Mouse (Mus musculus) forebrain, embryonic 10.5 days (tissue): ENCODE measurements around the gene Kcnip1. TPM values are rescaled to one million over a fixed set of nuclear protein-coding genes. Genes with fewer than 3 reads are reported as not detected.

ENCODE experiments used
- DNase-seq: peaks from one replicate; pipeline ENCODE4 v3.0.0-alpha.2; 2017; ENCODE audit warnings: low spot score; ENCODE audit errors: extremely low spot score
- H3K27ac ChIP-seq: fragments of 300-500 bp; sonication (generic); 2 replicates; pipeline ENCODE4 v1.5.1; 2016; ENCODE audit warnings: mild to moderate bottlenecking
- H3K27me3 ChIP-seq: fragments of 300-500 bp; sonication (generic); 2 replicates; pipeline ENCODE4 v1.6.1; 2016; ENCODE audit warnings: mild to moderate bottlenecking; ENCODE audit not compliant: poor library complexity, severe bottlenecking
- H3K36me3 ChIP-seq: fragments of 300-500 bp; sonication (generic); replicated peaks from 2 replicates; pipeline ENCODE4 v1.6.1; 2016; ENCODE audit warnings: mild to moderate bottlenecking, moderate library complexity
- H3K4me1 ChIP-seq: fragments of 300-500 bp; sonication (generic); 2 replicates; pipeline ENCODE4 v1.6.1; 2016
- H3K4me3 ChIP-seq: fragments of 300-500 bp; sonication (generic); 2 replicates; pipeline ENCODE4 v1.5.1; 2016; ENCODE audit warnings: mild to moderate bottlenecking, moderate library complexity
- H3K9me3 ChIP-seq: fragments of 300-500 bp; sonication (generic); 2 replicates; pipeline ENCODE4 v1.6.1; 2016; ENCODE audit warnings: mild to moderate bottlenecking, moderate library complexity
- WGBS: fragments of 180-500 bp; shearing (Covaris S2); methylation state at CpG from one replicate; pipeline ENCODE4 v1.1.7; 2016; 5-methylcytosine and 5-hydroxymethylcytosine counted together
- polyA plus RNA-seq: library from polyadenylated mRNA; unstranded; fragments of >200 nt; fragmentation: Nextera tagmentation; extraction: Ambion mirVana; gene quantifications from 2 replicates; pipeline ENCODE4 v1.2.1, GENCODE M21; 2016

Gene Kcnip1
- polyA plus RNA-seq, 1 experiment from 2014 or later = 3.7 TPM

GRCm38 (mm10) chr11:33951155-33951554 is 41.8 kb downstream of the Kcnip1 start:
- DNase-seq = peak; percentile 20
- H3K36me3 ChIP-seq = no peaks in the 10 kb centered on the region
- 32% methylated on average over 5 of the region's 5 CpGs for WGBS
- peaks cover 13% of the 10 kb centered on the region for H3K4me1 ChIP-seq
- H3K9me3 ChIP-seq = no peaks in the 10 kb centered on the region
- H3K27me3 ChIP-seq = no peaks in the 10 kb centered on the region
- H3K27ac ChIP-seq = peak overlapping the region; percentile 66
- H3K4me3 ChIP-seq = no peak overlapping the region

GRCm38 (mm10) chr11:33946501-33946900 is 46.5 kb downstream of the Kcnip1 start:
- WGBS = 89% methylated on average over 4 of the region's 4 CpGs
- Histone ChIP-seq H3K9me3 (no peaks in the 10 kb centered on the region), H3K4me1 (peaks cover 7% of the 10 kb centered on the region), H3K27ac (no peak overlapping the region), H3K27me3 (no peaks in the 10 kb centered on the region), H3K36me3 (no peaks in the 10 kb centered on the region), H3K4me3 (no peak overlapping the region)
- no peak for DNase-seq

GRCm38 (mm10) chr11:33944786-33945328 is 48.1 kb downstream of the Kcnip1 start:
- Histone ChIP-seq H3K4me3 (no peak overlapping the region), H3K27ac (no peak overlapping the region), H3K9me3 (no peaks in the 10 kb centered on the region), H3K27me3 (no peaks in the 10 kb centered on the region), H3K36me3 (no peaks in the 10 kb centered on the region), H3K4me1 (0 out of 2 replicates have a peak, but pooled peaks cover 4% of the 10 kb centered on the region)
- no peak for DNase-seq
- 90% methylated on average over 9 of the region's 9 CpGs for WGBS

- 0 out of 2 replicates have a peak, but pooled peaks cover 4% of the 10 kb centered on the region for H3K4me1 ChIP-seq
- no peaks in the 10 kb centered on the region for H3K36me3 ChIP-seq
- H3K27ac ChIP-seq = no peak overlapping the region
- H3K9me3 ChIP-seq = no peaks in the 10 kb centered on the region
- H3K4me3 ChIP-seq = no peak overlapping the region
- WGBS = 74% methylated on average over 4 of the region's 4 CpGs
- peak; percentile 27 for DNase-seq
- no peaks in the 10 kb centered on the region for H3K27me3 ChIP-seq
Observed at GRCm38 (mm10) chr11:33944067-33944785, 48.7 kb downstream of the Kcnip1 start.

GRCm38 (mm10) chr11:33943565-33943964 is 49.4 kb downstream of the Kcnip1 start:
- H3K27ac ChIP-seq = no peak overlapping the region
- no peaks in the 10 kb centered on the region for H3K27me3 ChIP-seq
- peaks cover 10% of the 10 kb centered on the region for H3K4me1 ChIP-seq
- no peak overlapping the region for H3K4me3 ChIP-seq
- no peaks in the 10 kb centered on the region for H3K36me3 ChIP-seq
- H3K9me3 ChIP-seq = no peaks in the 10 kb centered on the region
- no peak for DNase-seq
- WGBS = 76% methylated on average over 1 of the region's 1 CpGs

GRCm38 (mm10) chr11:33939456-33940113 is 53.4 kb downstream of the Kcnip1 start:
- no peak overlapping the region for H3K4me3 ChIP-seq
- no peak for DNase-seq
- H3K27me3 ChIP-seq = no peaks in the 10 kb centered on the region
- H3K27ac ChIP-seq = no peak overlapping the region
- WGBS = 88% methylated on average over 4 of the region's 4 CpGs
- H3K36me3 ChIP-seq = no peaks in the 10 kb centered on the region
- H3K9me3 ChIP-seq = no peaks in the 10 kb centered on the region
- H3K4me1 ChIP-seq = peaks cover 16% of the 10 kb centered on the region

- H3K4me3 ChIP-seq = no peak overlapping the region
- H3K4me1 ChIP-seq = peaks cover 16% of the 10 kb centered on the region
- H3K27me3 ChIP-seq = no peaks in the 10 kb centered on the region
- H3K27ac ChIP-seq = no peak overlapping the region
- DNase-seq = no peak
- no peaks in the 10 kb centered on the region for H3K36me3 ChIP-seq
- no peaks in the 10 kb centered on the region for H3K9me3 ChIP-seq
- 50% methylated on average over 7 of the region's 7 CpGs for WGBS
Observed at GRCm38 (mm10) chr11:33938561-33939274, 54.2 kb downstream of the Kcnip1 start.

GRCm38 (mm10) chr11:33937641-33938040 is 55.3 kb downstream of the Kcnip1 start:
- no peak for DNase-seq
- no peaks in the 10 kb centered on the region for H3K27me3 ChIP-seq
- no peak overlapping the region for H3K27ac ChIP-seq
- no peak overlapping the region for H3K4me3 ChIP-seq
- WGBS = 90% methylated on average over 8 of the region's 8 CpGs
- no peaks in the 10 kb centered on the region for H3K9me3 ChIP-seq
- H3K4me1 ChIP-seq = peaks cover 18% of the 10 kb centered on the region
- no peaks in the 10 kb centered on the region for H3K36me3 ChIP-seq

GRCm38 (mm10) chr11:33934286-33934685 is 58.7 kb downstream of the Kcnip1 start:
- Histone ChIP-seq H3K9me3 (no peaks in the 10 kb centered on the region), H3K27me3 (no peaks in the 10 kb centered on the region), H3K4me1 (peaks cover 29% of the 10 kb centered on the region), H3K4me3 (no peak overlapping the region), H3K27ac (no peak overlapping the region), H3K36me3 (no peaks in the 10 kb centered on the region)
- no peak for DNase-seq
- WGBS = 64% methylated on average over 9 of the region's 9 CpGs

GRCm38 (mm10) chr11:33932386-33933111 is 60.4 kb downstream of the Kcnip1 start:
- H3K27me3 ChIP-seq = 0 out of 2 replicates have a peak, but pooled peaks cover 4% of the 10 kb centered on the region
- 80% methylated on average over 18 of the region's 18 CpGs for WGBS
- no peaks in the 10 kb centered on the region for H3K9me3 ChIP-seq
- no peaks in the 10 kb centered on the region for H3K36me3 ChIP-seq
- peaks cover 24% of the 10 kb centered on the region for H3K4me1 ChIP-seq
- no peak overlapping the region for H3K4me3 ChIP-seq
- DNase-seq = no peak
- 0 out of 2 replicates have a peak overlapping the region, but pooled peaks have one; percentile 15 for H3K27ac ChIP-seq

GRCm38 (mm10) chr11:33931836-33932385 is 61.0 kb downstream of the Kcnip1 start:
- 10% methylated on average over 10 of the region's 10 CpGs for WGBS
- H3K27ac ChIP-seq = 0 out of 2 replicates have a peak overlapping the region, but pooled peaks have one; percentile 15
- H3K4me1 ChIP-seq = peaks cover 20% of the 10 kb centered on the region
- peak; percentile 62 for DNase-seq
- no peaks in the 10 kb centered on the region for H3K9me3 ChIP-seq
- H3K27me3 ChIP-seq = 0 out of 2 replicates have a peak, but pooled peaks cover 7% of the 10 kb centered on the region
- no peak overlapping the region for H3K4me3 ChIP-seq
- no peaks in the 10 kb centered on the region for H3K36me3 ChIP-seq

GRCm38 (mm10) chr11:33929412-33929811 is 63.5 kb downstream of the Kcnip1 start:
- no peaks in the 10 kb centered on the region for H3K9me3 ChIP-seq
- no peak for DNase-seq
- H3K4me3 ChIP-seq = no peak overlapping the region
- H3K36me3 ChIP-seq = no peaks in the 10 kb centered on the region
- peaks cover 20% of the 10 kb centered on the region for H3K4me1 ChIP-seq
- 80% methylated on average over 11 of the region's 11 CpGs for WGBS
- H3K27me3 ChIP-seq = 0 out of 2 replicates have a peak, but pooled peaks cover 7% of the 10 kb centered on the region
- H3K27ac ChIP-seq = no peak overlapping the region
